Mouse (Mus musculus): ENCODE measurements at regions not wholly inside any gene's neighbourhood (a gene's known extent, or its start where the extent isn't known, plus 50 kb on each side); places are given as distances from the start of the nearest gene placed in this dataset.

DNA sequence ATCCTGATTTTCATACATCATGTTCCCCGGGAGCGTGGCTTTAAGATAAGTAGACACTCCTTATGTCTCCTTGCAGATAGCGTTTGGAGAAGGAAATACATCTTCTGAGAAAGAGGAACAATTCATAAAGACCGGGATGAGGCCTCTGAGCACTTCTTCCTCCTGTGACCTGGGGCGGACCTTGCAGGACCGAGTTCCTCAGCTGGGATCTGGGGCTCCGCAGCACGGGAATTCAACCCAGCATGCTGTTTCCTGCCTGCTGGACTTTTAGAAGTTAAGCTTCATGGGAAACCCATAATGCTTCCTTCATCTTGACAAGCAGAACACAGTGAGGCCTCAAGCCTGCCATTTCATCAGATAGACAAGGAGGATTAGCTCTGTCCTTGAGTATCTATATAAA, 491.4 kb downstream of the Fam19a5 start:
- in situ Hi-C loops (cut with MboI, MseI) = no loop called here

- in situ Hi-C loops (cut with MboI, MseI) = no loop called here
Observed at GRCm38 (mm10) chr15:88036146-88037000, 492.3 kb downstream of the Fam19a5 start.

DNA sequence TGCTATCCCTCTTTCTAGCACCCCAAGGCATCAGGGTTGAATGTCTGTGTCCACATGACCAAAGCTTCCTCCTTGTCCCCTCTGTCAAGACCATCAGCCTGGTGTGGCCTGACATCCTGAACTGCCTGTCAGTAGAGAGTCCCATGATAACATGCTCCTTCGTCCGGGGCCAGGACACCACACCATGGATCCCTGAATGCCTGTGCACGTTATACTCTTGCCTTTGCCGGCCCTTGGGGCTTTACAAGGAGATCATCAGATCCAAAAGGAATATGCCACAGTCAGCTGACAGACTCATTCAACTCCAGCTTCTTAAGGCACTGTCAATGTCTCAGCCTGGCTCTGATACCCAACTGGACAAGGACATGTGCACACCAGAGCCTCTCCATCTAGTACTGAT, 493.5 kb downstream of the Fam19a5 start:
- in situ Hi-C loops (cut with MboI, MseI) = no loop called here

DNA sequence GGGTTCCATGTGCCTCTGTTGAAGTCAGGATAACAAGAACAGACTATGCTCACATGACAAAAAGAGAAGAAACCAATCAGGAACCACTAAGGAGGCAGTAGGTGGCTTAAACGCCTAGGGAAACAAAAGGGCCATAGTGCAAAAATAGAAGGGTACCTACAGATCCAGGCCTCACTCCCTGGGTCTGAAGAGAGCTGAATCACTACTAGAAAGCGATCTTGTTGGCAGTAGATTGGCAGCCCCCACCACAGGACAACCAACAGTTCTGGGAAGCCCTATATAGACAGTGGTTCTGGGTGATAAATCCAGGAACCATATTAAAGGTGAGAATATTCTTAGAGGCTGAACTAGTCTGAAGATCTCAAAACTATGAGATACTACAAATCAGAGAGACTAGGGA, 498.7 kb downstream of the Fam19a5 start:
- in situ Hi-C loops (cut with MboI, MseI) = no loop called here

DNA sequence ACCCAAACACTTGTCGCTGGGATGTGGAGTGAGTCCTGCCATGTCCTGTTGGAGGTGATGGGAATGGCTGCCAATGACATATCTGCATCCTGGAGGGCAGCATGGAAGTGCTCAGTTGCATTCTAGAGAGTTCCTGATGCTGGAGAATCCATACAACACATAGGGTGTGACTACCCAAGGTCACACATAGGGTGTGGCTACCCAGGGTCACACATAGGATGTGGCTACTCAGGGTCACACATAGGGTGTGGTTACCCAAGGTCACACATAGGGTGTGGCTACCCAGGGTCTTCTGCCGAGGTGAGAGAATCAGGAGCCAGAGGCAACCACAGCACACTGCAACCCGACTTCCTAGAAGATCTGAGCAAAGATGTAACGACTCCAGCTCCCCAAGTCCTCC, 514.0 kb downstream of the Fam19a5 start:
- in situ Hi-C loops (cut with MboI, MseI) = no loop called here

- in situ Hi-C loops (cut with MboI, MseI) = no loop called here
Observed at GRCm38 (mm10) chr15:88060935-88061334, 516.8 kb downstream of the Fam19a5 start.

- in situ Hi-C loops (cut with MboI, MseI) = no loop called here
Observed at GRCm38 (mm10) chr15:88063041-88063440, 518.9 kb downstream of the Fam19a5 start.

DNA sequence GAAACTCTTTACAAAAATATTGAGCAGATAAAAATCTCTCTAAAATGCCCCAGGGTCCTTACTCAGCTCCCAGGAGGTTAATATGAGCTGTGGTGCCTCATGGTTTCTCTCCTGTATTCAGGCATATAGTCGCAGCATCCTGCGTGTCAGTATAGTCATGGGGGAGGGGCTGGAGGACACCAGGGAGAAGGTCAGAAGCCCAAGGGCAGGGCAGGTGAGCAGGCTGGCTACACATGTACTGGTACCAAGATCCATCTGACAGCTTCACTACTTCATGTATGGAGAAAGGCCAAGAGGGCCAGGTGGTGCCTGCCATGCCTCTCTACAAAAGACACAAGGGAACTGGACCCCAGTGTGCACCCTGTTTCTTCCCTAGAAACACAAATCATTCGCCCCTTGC, 524.4 kb downstream of the Fam19a5 start:
- in situ Hi-C loops (cut with MboI, MseI) = no loop called here

GRCm38 (mm10) chr15:88072676-88073075, 527.4 kb upstream of the Zdhhc25 start:
- in situ Hi-C loops (cut with MboI, MseI) = no loop called here

DNA sequence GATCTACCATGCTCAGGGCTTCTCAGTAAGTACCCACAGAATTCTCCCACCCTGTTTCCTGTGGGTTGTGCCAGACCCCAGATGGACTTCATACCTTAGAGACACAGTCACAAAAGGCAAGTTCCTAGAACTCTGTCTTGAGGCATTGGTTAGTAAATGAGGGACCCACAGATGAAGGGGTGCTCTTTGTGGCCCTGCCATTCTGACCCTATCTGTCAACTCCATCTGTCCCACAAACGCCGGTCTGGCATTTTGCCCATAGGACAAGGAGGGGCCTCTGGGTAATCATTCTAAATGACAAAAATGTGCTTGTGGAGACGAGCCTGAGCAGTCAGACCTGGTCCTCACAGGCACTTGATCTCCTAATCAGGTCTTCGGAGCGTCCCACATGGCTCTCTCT, 516.2 kb upstream of the Zdhhc25 start:
- in situ Hi-C loops (cut with MboI, MseI) = no loop called here

- in situ Hi-C loops (cut with MboI, MseI) = no loop called here
Observed at GRCm38 (mm10) chr15:88085631-88086030, 514.5 kb upstream of the Zdhhc25 start.

DNA sequence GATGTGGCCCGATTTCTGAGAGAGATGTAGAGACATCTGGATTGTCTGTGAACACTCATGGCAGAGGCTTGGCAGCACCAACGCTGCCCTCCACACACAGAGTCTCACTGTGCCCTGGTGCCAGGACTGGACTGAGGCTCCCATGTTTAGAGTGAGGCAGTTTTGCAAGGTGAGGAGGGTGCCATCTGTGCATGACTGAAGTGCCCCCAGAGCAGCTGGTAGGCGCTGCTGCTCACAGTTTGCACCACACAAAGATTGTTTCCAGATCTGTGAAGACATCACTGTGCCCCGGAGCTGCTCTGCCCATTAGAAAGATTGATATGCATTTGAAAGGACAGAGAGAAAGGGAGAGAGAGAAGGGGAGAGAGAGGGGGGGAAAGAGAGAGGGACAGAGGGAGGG, 510.6 kb upstream of the Zdhhc25 start:
- in situ Hi-C loops (cut with MboI, MseI) = no loop called here

DNA sequence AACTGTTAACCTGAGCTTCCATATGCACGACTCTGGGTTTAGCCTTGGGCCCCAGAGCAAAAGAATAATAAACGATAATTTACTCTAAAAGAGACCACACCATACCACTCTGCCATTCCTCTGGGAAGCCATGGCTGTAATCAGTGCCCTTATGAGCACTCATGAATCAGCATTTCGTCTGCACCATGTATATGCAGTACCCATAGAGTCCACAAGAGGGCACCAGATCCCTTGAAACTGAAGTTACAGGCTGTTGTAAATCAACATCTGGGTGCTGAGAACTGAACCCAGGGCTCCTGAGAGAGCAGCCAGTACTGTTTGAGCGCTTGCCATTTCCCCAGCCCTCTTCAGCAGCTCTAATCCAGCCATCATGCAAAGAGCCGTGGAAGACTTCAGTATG, 508.7 kb upstream of the Zdhhc25 start:
- in situ Hi-C loops (cut with MboI, MseI) = no loop called here

DNA sequence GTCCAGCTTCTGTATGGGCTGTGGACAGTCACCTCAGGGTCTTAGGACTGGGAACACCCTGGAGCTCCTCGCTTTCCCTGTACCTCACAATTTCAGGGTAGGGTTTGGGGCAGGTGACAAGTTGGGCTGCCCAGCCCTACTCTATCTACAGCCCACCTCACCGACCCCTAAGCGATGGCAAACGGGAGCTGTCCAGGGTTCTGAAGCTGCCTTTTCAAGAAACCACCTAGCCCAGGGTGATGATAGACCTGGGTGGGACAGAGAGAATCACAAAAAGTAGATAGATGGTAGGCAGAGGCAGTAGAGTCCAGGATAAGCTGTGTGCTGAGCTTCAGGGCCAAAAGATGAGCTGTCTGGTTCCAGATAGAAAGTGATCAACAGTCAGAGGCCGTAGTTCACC, 479.7 kb upstream of the Zdhhc25 start:
- in situ Hi-C loops (cut with MboI, MseI) = no loop called here

- in situ Hi-C loops (cut with MboI, MseI) = no loop called here
Observed at GRCm38 (mm10) chr15:88123907-88124523, 476.1 kb upstream of the Zdhhc25 start.

DNA sequence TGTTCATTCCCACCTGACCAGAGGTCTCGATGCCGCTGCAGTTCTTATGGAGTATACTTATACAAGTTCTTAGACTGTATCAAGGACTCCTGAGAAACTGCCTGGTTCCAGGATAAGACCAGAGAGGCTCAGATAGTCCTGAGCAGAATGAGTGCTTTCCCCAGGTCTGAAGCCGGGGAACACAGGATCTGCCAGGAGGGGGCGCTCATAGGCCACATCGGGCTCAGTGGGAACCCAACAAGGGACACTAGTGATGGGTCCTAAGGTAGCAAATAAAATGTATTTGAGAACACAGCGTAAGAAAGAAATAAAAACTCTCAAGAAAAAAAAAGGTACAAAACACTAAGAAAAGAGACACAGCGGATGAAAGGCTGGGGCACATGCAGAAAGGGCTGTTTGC, 454.0 kb upstream of the Zdhhc25 start:
- in situ Hi-C loops (cut with MboI, MseI) = no loop called here

DNA sequence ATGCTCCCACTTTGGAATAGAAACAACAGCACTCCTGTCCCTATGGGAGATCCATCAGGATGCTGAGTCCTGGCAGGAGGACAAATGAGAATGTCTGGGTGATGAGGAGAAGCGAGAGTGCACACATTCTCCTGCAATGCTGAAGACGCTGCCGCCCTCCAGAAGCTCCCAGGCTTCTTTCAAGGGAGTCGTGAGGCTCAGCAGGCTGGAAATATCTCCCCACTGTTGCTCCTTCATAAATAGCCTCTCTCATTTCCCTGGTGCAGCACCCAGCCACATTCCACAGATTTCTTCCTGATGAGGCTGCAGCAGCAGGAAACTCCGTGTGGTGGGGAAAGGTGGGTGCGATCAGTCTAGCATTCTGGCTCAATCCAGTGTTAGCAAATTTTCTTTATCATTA, 448.9 kb upstream of the Zdhhc25 start:
- in situ Hi-C loops (cut with MboI, MseI) = no loop called here

- in situ Hi-C loops (cut with MboI, MseI) = no loop called here
Observed at GRCm38 (mm10) chr15:88159618-88160170, 440.4 kb upstream of the Zdhhc25 start.

- in situ Hi-C loops (cut with MboI, MseI) = no loop called here
Observed at GRCm38 (mm10) chr15:88160291-88160690, 439.8 kb upstream of the Zdhhc25 start.

GRCm38 (mm10) chr15:88163438-88163837, 436.7 kb upstream of the Zdhhc25 start:
- in situ Hi-C loops (cut with MboI, MseI) = no loop called here

DNA sequence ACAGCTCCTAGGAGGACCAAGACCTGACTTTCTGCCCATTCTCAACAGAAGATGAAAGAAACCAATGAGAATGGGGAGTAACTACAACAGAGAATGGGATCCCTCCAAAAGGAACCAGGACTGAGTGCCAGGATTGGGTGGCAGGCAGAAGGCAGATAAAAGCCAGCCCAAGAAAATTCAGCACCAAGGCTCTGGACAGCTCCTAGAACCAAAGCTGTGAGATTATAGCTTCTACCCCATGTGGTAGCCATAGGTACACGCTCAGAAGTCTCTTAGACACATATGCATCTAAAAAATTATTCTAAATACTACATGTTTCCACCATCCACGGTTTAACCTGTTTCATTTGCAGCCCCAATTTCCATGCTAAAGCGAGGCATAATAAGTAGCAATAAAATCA, 425.8 kb upstream of the Zdhhc25 start:
- in situ Hi-C loops (cut with MboI, MseI) = no loop called here

DNA sequence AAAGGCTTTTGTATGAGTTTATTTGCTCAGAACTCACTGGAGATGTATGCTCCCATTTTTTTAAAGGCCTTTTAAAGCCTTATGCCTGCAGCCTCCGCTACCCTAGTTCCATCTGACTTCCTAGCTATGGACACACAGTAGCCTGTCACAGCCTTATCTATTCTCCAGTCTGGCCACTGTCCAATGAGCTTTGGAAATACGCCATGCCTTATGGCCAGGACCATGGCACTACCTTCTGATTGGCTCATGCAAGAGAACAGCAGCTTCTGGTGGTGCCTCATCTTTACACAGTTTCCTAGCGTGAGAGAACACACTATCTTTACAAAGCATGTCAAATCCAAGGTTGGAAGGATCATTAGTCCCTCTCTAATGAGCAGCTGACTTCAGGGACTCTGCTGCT, 424.1 kb upstream of the Zdhhc25 start:
- in situ Hi-C loops (cut with MboI, MseI) = no loop called here

- in situ Hi-C loops (cut with MboI, MseI) = no loop called here
Observed at GRCm38 (mm10) chr15:88196539-88196938, 403.6 kb upstream of the Zdhhc25 start.
